Mouse (Mus musculus): ENCODE data around the gene Zscan10. TPM values are rescaled to one million over a fixed set of nuclear protein-coding genes. Genes with fewer than 3 reads are reported as not detected.

The Zscan10 gene
- polyA plus RNA-seq, 2 experiments = 0.63 TPM; not detected in 1

DNA sequence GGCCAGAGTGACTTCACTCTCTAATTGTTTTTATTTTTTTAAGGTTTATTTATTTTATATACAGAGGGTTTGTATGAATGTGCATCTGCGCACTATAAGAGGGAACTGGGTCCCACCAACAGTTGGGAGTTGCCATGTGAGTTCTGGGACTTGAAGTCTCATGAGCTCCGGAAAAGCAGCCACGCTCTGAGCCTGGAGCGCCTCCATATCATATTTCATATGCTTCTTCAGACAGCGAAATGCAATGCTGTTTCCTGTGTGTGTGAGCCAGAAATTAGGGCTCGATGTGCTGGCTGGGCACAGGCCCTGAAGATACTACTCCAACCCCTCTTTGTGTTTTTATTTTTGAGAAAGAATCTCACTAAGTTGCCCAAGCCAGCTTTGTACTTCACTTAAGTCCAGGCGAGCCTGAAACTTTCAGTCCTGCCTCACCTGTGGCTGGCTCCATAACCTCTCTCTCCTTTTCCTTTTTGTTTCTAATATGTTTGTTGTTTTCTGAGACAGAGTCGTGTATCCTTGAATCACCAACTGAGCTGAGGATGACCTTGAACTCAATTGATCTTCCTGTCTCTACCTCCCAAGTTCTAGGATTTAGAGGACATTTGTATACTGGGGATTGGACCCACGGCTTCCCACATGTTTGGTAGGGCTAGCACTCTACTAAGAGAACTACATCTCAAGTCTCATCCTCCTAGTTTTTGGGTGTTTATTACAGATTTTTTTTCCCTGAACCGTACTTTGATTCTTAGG lies 1.4 kb downstream of the Zscan10 start:
- no peak for DNase-seq (ENCODE audit: low spot score)
- ATAC-seq (ENCODE audit: low FRiP score, low read depth) = no peak
- WGBS = 31% methylated on average over 10 of the region's 10 CpGs

GRCm38 (mm10) chr17:23603077-23603476 lies 2.4 kb downstream of the Zscan10 start:
- no peak for TF ChIP-seq POLR2A (IDR thresholded peaks at IDR 0.05; ENCODE audit: borderline replicate concordance, extremely low read depth, insufficient read depth, insufficient read length)
- peaks cover 3% of the 10 kb centered on the region; the same call in 1 of the 2 replicates for H3K4me1 ChIP-seq (ENCODE audit: control insufficient read depth, insufficient read depth, low read length)
- no peaks in the 10 kb centered on the region for H3K9me3 ChIP-seq (ENCODE audit: control insufficient read depth, low read length)
- no peaks in the 10 kb centered on the region for H3K27me3 ChIP-seq (ENCODE audit: control insufficient read depth, insufficient read depth, low read length)
- ATAC-seq (ENCODE audit: low FRiP score, low read depth) (no peak), DNase-seq (ENCODE audit: low spot score) (no peak)
- no peak overlapping the region for H3K4me3 ChIP-seq (replicated peaks; ENCODE audit: low read length)
- 42% methylated on average over 8 of the region's 8 CpGs for WGBS
- H3K27ac ChIP-seq (replicated peaks; ENCODE audit: low read depth, low read length) = no peak overlapping the region
- no peaks in the 10 kb centered on the region for H3K36me3 ChIP-seq (ENCODE audit: control insufficient read depth, insufficient read depth, low read length)
- H3K9ac ChIP-seq (ENCODE audit: low read depth, low read length, severe bottlenecking) = no peak overlapping the region
- no peak overlapping the region for H3K4me2 ChIP-seq (replicated peaks; ENCODE audit: low read depth, low read length, severe bottlenecking)

More for the DNA sequence above, 1.4 kb downstream of the Zscan10 start:
- TF ChIP-seq POLR2A (IDR thresholded peaks at IDR 0.05; ENCODE audit: borderline replicate concordance, extremely low read depth, insufficient read depth, insufficient read length) = no peak
- Histone ChIP-seq H3K4me2 (replicated peaks; ENCODE audit: low read depth, low read length, severe bottlenecking) (no peak overlapping the region), H3K27ac (replicated peaks; ENCODE audit: low read depth, low read length) (0 out of 2 replicates have a peak overlapping the region, but pooled peaks have one; percentile 11), H3K36me3 (ENCODE audit: control insufficient read depth, insufficient read depth, low read length) (no peaks in the 10 kb centered on the region), H3K4me1 (ENCODE audit: control insufficient read depth, insufficient read depth, low read length) (peaks cover 3% of the 10 kb centered on the region; the same call in 1 of the 2 replicates), H3K9me3 (ENCODE audit: control insufficient read depth, low read length) (no peaks in the 10 kb centered on the region), H3K4me3 (replicated peaks; ENCODE audit: low read length) (no peak overlapping the region), H3K9ac (ENCODE audit: low read depth, low read length, severe bottlenecking) (no peak overlapping the region), H3K27me3 (ENCODE audit: control insufficient read depth, insufficient read depth, low read length) (no peaks in the 10 kb centered on the region)

DNA sequence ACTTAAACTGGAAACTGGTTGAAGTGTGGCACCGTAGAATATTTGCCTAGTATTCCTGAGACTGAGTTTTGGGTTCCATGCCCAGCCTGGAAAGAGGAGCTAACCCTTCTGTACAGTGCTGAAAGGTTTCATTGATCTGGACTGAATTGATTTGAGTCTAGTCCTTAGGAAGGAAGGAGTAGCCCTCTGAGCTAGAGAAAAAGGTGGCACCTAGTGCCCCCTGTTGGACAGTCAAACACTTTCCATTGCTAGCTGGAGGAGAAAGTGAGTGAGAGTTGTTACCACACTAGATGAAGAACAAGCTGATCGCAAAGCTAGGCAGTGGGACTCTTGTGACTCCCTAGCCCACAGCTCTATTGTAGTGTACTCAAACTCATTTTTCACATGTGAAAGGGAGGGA lies 2.9 kb downstream of the Zscan10 start:
- no peak for DNase-seq (ENCODE audit: low spot score)
- peaks cover 3% of the 10 kb centered on the region; the same call in 1 of the 2 replicates for H3K4me1 ChIP-seq (ENCODE audit: control insufficient read depth, insufficient read depth, low read length)
- no peak for ATAC-seq (ENCODE audit: low FRiP score, low read depth)
- H3K27me3 ChIP-seq (ENCODE audit: control insufficient read depth, insufficient read depth, low read length) = no peaks in the 10 kb centered on the region
- H3K9me3 ChIP-seq (ENCODE audit: control insufficient read depth, low read length) = no peaks in the 10 kb centered on the region
- no peak overlapping the region for H3K4me3 ChIP-seq (replicated peaks; ENCODE audit: low read length)
- no peak overlapping the region for H3K9ac ChIP-seq (ENCODE audit: low read depth, low read length, severe bottlenecking)
- WGBS = 63% methylated on average over 2 of the region's 2 CpGs
- TF ChIP-seq POLR2A (IDR thresholded peaks at IDR 0.05; ENCODE audit: borderline replicate concordance, extremely low read depth, insufficient read depth, insufficient read length) = no peak
- H3K27ac ChIP-seq (replicated peaks; ENCODE audit: low read depth, low read length) = no peak overlapping the region
- no peaks in the 10 kb centered on the region for H3K36me3 ChIP-seq (ENCODE audit: control insufficient read depth, insufficient read depth, low read length)
- no peak overlapping the region for H3K4me2 ChIP-seq (replicated peaks; ENCODE audit: low read depth, low read length, severe bottlenecking)

DNA sequence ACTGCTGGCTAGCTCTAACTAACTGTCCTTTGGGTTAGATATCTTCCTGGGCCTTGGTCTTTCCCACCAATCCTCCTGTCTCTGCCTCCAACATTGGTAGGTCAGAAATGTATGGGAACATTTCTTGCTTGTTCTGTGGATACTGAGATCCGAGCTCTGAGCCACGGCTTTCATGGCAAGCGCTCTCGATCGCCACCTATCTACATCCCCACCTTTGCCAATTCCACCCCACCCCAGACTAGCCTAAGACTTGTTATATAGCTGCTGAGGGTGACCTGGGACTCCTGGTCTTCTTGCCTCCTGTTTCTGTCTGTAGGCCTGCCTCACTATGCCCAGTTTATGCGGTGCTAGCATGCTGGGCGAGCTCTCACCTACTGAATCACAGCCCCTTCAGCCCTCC lies 3.7 kb downstream of the Zscan10 start:
- no peaks in the 10 kb centered on the region for H3K36me3 ChIP-seq (ENCODE audit: control insufficient read depth, insufficient read depth, low read length)
- WGBS = 72% methylated on average over 7 of the region's 7 CpGs
- no peak overlapping the region for H3K27ac ChIP-seq (replicated peaks; ENCODE audit: low read depth, low read length)
- H3K4me2 ChIP-seq (replicated peaks; ENCODE audit: low read depth, low read length, severe bottlenecking) = no peak overlapping the region
- TF ChIP-seq POLR2A (IDR thresholded peaks at IDR 0.05; ENCODE audit: borderline replicate concordance, extremely low read depth, insufficient read depth, insufficient read length) = no peak
- DNase-seq (ENCODE audit: low spot score) = no peak
- H3K9ac ChIP-seq (ENCODE audit: low read depth, low read length, severe bottlenecking) = no peak overlapping the region
- H3K27me3 ChIP-seq (ENCODE audit: control insufficient read depth, insufficient read depth, low read length) = no peaks in the 10 kb centered on the region
- ATAC-seq (ENCODE audit: low FRiP score, low read depth) = no peak
- H3K4me3 ChIP-seq (replicated peaks; ENCODE audit: low read length) = no peak overlapping the region
- H3K9me3 ChIP-seq (ENCODE audit: control insufficient read depth, low read length) = no peaks in the 10 kb centered on the region
- peaks cover 3% of the 10 kb centered on the region; the same call in 1 of the 2 replicates for H3K4me1 ChIP-seq (ENCODE audit: control insufficient read depth, insufficient read depth, low read length)

DNA sequence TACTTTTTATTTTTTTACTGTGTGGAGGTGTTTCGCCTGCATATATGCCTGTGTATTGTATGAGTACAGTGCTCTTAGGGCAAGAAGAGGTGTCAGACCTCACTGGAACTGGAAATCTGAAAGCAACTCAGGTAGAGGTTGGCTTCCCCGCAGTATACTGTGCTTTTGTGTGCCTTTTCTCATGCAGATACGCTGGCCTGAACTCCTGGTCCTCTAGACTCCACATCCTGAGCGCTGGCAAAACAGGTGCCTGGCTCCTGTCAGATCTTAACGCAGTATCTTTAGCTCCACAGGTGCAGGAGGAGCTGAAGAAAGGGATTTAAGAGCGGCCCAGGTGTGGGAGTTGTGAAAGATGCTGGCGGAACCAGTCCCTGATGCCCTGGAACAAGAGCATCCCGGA lies 4.6 kb downstream of the Zscan10 start:
- Histone ChIP-seq H3K27me3 (ENCODE audit: control insufficient read depth, insufficient read depth, low read length) (no peaks in the 10 kb centered on the region), H3K36me3 (ENCODE audit: control insufficient read depth, insufficient read depth, low read length) (no peaks in the 10 kb centered on the region), H3K4me3 (replicated peaks; ENCODE audit: low read length) (no peak overlapping the region), H3K27ac (replicated peaks; ENCODE audit: low read depth, low read length) (no peak overlapping the region), H3K9ac (ENCODE audit: low read depth, low read length, severe bottlenecking) (no peak overlapping the region), H3K9me3 (ENCODE audit: control insufficient read depth, low read length) (no peaks in the 10 kb centered on the region), H3K4me2 (replicated peaks; ENCODE audit: low read depth, low read length, severe bottlenecking) (no peak overlapping the region), H3K4me1 (ENCODE audit: control insufficient read depth, insufficient read depth, low read length) (peaks cover 3% of the 10 kb centered on the region; the same call in 1 of the 2 replicates)
- 86% methylated on average over 8 of the region's 8 CpGs for WGBS
- ATAC-seq (ENCODE audit: low FRiP score, low read depth) (no peak), DNase-seq (ENCODE audit: low spot score) (no peak)
- no peak for TF ChIP-seq POLR2A (IDR thresholded peaks at IDR 0.05; ENCODE audit: borderline replicate concordance, extremely low read depth, insufficient read depth, insufficient read length)

Data from limb, embryonic 14.5 days (tissue).